Mouse (Mus musculus): Measurements from ENCODE around the gene Pcdh8. TPM values are rescaled to one million over a fixed set of nuclear protein-coding genes. Genes with fewer than 3 reads are reported as not detected.

Pcdh8 gene
- total RNA-seq, 4 experiments from 2014 or later: not detected

DNA sequence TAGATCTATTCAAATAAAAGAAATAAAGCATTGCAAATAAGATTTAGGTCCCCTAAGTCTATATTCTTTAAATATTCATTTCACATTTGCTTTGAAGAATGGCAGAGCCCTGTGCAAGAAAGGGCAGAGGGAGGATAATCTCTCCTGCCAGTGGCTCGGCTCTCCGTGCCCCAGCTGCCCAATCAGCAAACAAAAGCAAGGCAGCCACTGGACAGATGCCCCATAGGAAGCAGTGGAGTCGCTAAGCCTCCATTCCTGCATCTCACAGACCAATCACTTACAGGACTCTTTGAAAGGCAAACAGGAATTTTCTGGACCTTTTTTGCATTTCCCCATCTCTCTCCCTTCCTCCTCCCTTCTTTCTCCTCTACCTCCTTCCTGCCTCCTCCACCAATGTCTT lies 17.0 kb downstream of the Pcdh8 start:
- no peak for DNase-seq (ENCODE audit: low spot score in 2 of 2)

DNA sequence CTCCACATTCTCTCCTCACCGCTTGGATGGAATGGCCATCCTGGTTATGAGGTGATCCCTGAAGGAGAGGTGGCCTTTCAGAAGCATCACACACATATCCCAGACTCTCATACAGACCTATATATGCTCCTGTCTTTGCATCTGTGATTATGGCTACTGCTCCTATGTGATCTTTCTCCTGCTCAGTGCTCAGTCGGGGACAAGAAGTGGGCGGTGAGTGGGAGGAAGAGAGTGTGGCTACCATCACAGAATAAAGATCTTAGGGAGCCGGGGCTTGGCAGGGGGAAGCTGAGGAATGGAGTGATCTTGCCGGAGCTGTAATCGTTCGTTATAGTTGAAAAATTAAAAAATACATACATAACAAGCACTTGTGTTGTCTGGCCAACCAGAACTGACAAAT lies 17.4 kb downstream of the Pcdh8 start:
- DNase-seq (ENCODE audit: low spot score in 2 of 2): no peak

DNA sequence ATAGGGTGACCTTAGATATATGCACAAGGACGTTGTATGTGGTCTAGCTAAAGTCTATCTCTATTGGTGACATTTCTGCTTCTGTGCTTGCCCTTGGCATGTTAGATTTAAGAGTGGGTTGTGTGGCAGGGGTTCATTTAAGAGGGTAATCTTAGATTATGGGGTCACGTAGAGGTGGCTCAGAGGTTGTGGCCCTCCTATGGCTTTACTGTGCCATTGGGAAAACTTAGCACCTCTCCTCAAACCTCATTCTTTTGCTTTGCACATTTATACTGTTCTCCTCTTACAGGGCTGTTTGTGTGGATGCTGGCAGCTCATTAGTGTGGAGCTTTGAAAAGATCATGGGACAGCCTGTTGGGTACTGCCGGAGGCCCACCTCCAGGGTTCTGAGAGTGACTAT lies 30.6 kb downstream of the Pcdh8 start:
- no peak for DNase-seq (ENCODE audit: low spot score in 2 of 2)

- DNase-seq (ENCODE audit: low spot score in 2 of 2): no peak
Observed at GRCm38 (mm10) chr14:79738441-79738840, 32.7 kb downstream of the Pcdh8 start.

GRCm38 (mm10) chr14:79737642-79738379 lies 33.3 kb downstream of the Pcdh8 start:
- DNase-seq (ENCODE audit: low spot score in 2 of 2): no peak

- DNase-seq (ENCODE audit: low spot score in 2 of 2): no peak
Observed at GRCm38 (mm10) chr14:79736781-79737180, 34.3 kb downstream of the Pcdh8 start.

DNA sequence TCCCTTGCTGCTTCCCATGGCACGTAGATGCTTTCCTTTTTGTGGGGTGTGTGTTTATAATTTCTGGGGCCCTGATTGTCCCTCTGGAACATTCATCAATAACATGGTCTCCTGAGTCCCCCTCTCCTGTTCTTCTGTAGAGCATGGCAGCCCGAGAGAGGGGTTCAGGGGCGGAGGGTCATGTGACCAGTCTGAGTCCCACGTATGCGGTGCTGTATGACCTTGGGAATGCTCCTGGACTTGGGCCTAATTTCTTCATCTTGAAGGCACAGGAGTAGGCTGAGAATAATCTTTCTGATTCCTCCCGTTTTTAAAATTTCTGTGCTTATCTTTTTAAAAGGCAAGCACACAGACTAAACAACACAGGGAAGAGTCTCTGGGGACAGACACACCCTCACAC lies 37.6 kb downstream of the Pcdh8 start:
- no peak for DNase-seq (ENCODE audit: low spot score in 2 of 2)

- no peak for DNase-seq (ENCODE audit: low spot score in 2 of 2)
Observed at GRCm38 (mm10) chr14:79728811-79729210, 42.3 kb downstream of the Pcdh8 start.

- DNase-seq (ENCODE audit: low spot score in 2 of 2): no peak
Observed at GRCm38 (mm10) chr14:79724002-79724681, 47.0 kb downstream of the Pcdh8 start.

DNA sequence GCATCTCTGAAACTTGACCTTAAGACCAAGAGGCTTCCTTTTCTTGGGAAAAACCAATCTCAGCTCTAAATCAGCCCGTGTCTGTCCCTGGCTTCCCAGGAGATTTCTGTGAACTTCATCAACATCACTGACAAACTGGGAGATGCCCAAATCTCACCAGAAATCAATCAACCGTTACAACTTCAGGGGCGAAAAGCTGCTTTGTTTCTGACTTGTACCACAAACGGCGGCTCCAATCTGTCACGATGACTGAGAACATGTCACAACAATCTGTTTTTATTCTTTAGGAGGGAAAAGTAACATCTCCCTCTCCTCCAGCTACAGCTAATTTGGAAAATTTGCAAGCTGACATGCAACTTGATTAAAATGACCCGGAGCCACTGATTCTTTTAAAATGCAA lies 48.9 kb downstream of the Pcdh8 start:
- DNase-seq (ENCODE audit: low spot score in 2 of 2): no peak

Small RNAs within 50 kb of the gene (microRNA-seq; reads per million reads assigned to microRNA genes)
- not detected for gene Mir759

Other genes with a start within 250 kb of the Pcdh8 start
- 100 to 1,000 TPM in 2 of 4 experiments, 10 to 100 TPM in 2; 89.1 to 121 (median 109) TPM for gene Sugt1, start 183.6 kb downstream of the Pcdh8 start, total RNA-seq (2022)
- gene Cnmd, start 109.1 kb downstream of the Pcdh8 start, total RNA-seq (2022): under 1 TPM in 3 of 4 experiments, not detected in 1; 0.22 to 0.94 (median 0.83) TPM
- gene Olfm4, start 212.8 kb upstream of the Pcdh8 start, total RNA-seq (2022): not detected

Data from gastrocnemius, adult 8-10 months (tissue).